Mouse (Mus musculus): Measurements from ENCODE around the gene Htr1f. TPM values are rescaled to one million over a fixed set of nuclear protein-coding genes. Genes with fewer than 3 reads are reported as not detected.
A peak's percentile ranks its signal among the peaks of the same experiment; 100 is the strongest.

The Htr1f gene
- polyA plus RNA-seq, 1 experiment from 2014 or later = 0.05 TPM

- no peak for ATAC-seq
- Histone ChIP-seq H3K27me3 (no peaks in the 10 kb centered on the region), H3K9ac (replicated peaks) (no peak overlapping the region), H3K27ac (no peak overlapping the region), H3K4me3 (replicated peaks) (no peak overlapping the region), H3K4me2 (replicated peaks) (no peak overlapping the region), H3K4me1 (replicated peaks) (no peaks in the 10 kb centered on the region), H3K9me3 (no peaks in the 10 kb centered on the region), H3K36me3 (no peaks in the 10 kb centered on the region)
- 98% methylated on average over 1 of the region's 1 CpGs for WGBS
Measured at GRCm38 (mm10) chr16:65018710-65019109, 86.9 kb downstream of the Htr1f start.

GRCm38 (mm10) chr16:65018134-65018533 is 87.5 kb downstream of the Htr1f start:
- H3K4me1 ChIP-seq (replicated peaks) = no peaks in the 10 kb centered on the region
- no peak for ATAC-seq
- no peaks in the 10 kb centered on the region for H3K27me3 ChIP-seq
- no peak overlapping the region for H3K4me2 ChIP-seq (replicated peaks)
- H3K9ac ChIP-seq (replicated peaks) = no peak overlapping the region
- H3K4me3 ChIP-seq (replicated peaks) = no peak overlapping the region
- H3K9me3 ChIP-seq = no peaks in the 10 kb centered on the region
- no peaks in the 10 kb centered on the region for H3K36me3 ChIP-seq
- WGBS = 80% methylated on average over 7 of the region's 7 CpGs
- H3K27ac ChIP-seq = no peak overlapping the region

GRCm38 (mm10) chr16:65017566-65017965 is 88.1 kb downstream of the Htr1f start:
- Histone ChIP-seq H3K4me1 (replicated peaks) (no peaks in the 10 kb centered on the region), H3K4me3 (replicated peaks) (no peak overlapping the region), H3K27me3 (no peaks in the 10 kb centered on the region), H3K27ac (no peak overlapping the region), H3K9ac (replicated peaks) (no peak overlapping the region), H3K36me3 (no peaks in the 10 kb centered on the region), H3K9me3 (no peaks in the 10 kb centered on the region), H3K4me2 (replicated peaks) (no peak overlapping the region)
- WGBS = 82% methylated on average over 1 of the region's 1 CpGs
- no peak for ATAC-seq

GRCm38 (mm10) chr16:65015241-65015640 is 90.4 kb downstream of the Htr1f start:
- Histone ChIP-seq H3K4me1 (replicated peaks) (no peaks in the 10 kb centered on the region), H3K9me3 (no peaks in the 10 kb centered on the region), H3K27me3 (no peaks in the 10 kb centered on the region), H3K4me2 (replicated peaks) (no peak overlapping the region), H3K36me3 (no peaks in the 10 kb centered on the region), H3K9ac (replicated peaks) (no peak overlapping the region), H3K4me3 (replicated peaks) (no peak overlapping the region), H3K27ac (no peak overlapping the region)
- ATAC-seq = no peak
- WGBS = 91% methylated on average over 4 of the region's 4 CpGs

GRCm38 (mm10) chr16:65001993-65002821 is 103.4 kb downstream of the Htr1f start:
- Histone ChIP-seq H3K4me1 (replicated peaks) (0 out of 2 replicates have a peak, but pooled peaks cover 3% of the 10 kb centered on the region), H3K9ac (replicated peaks) (no peak overlapping the region), H3K4me3 (replicated peaks) (no peak overlapping the region), H3K4me2 (replicated peaks) (no peak overlapping the region), H3K9me3 (no peaks in the 10 kb centered on the region), H3K36me3 (no peaks in the 10 kb centered on the region), H3K27ac (no peak overlapping the region), H3K27me3 (no peaks in the 10 kb centered on the region)
- 57% methylated on average over 6 of the region's 6 CpGs for WGBS
- ATAC-seq = peak; percentile 83

- ATAC-seq = no peak
- WGBS = 87% methylated on average over 3 of the region's 3 CpGs
Measured at GRCm38 (mm10) chr16:64989279-64989800, 116.3 kb downstream of the Htr1f start.

GRCm38 (mm10) chr16:64987564-64987963 is 118.1 kb downstream of the Htr1f start:
- no peak for ATAC-seq
- Histone ChIP-seq H3K4me1 (replicated peaks) (no peaks in the 10 kb centered on the region), H3K27ac (no peak overlapping the region), H3K36me3 (no peaks in the 10 kb centered on the region), H3K9me3 (no peaks in the 10 kb centered on the region), H3K4me3 (replicated peaks) (no peak overlapping the region), H3K9ac (replicated peaks) (no peak overlapping the region), H3K27me3 (no peaks in the 10 kb centered on the region), H3K4me2 (replicated peaks) (no peak overlapping the region)
- WGBS = 90% methylated on average over 6 of the region's 6 CpGs

More at GRCm38 (mm10) chr16:64989279-64989800, 116.3 kb downstream of the Htr1f start:
- Histone ChIP-seq H3K36me3 (no peaks in the 10 kb centered on the region), H3K4me1 (replicated peaks) (no peaks in the 10 kb centered on the region), H3K4me3 (replicated peaks) (no peak overlapping the region), H3K4me2 (replicated peaks) (no peak overlapping the region), H3K27me3 (no peaks in the 10 kb centered on the region), H3K9me3 (no peaks in the 10 kb centered on the region), H3K9ac (replicated peaks) (no peak overlapping the region), H3K27ac (no peak overlapping the region)

- no peak overlapping the region for H3K27ac ChIP-seq
- 54% methylated on average over 2 of the region's 2 CpGs for WGBS
- H3K4me3 ChIP-seq (replicated peaks) = no peak overlapping the region
- H3K27me3 ChIP-seq = no peaks in the 10 kb centered on the region
- ATAC-seq = no peak
- no peaks in the 10 kb centered on the region for H3K9me3 ChIP-seq
- H3K4me2 ChIP-seq (replicated peaks) = no peak overlapping the region
- H3K36me3 ChIP-seq = no peaks in the 10 kb centered on the region
- no peak overlapping the region for H3K9ac ChIP-seq (replicated peaks)
- H3K4me1 ChIP-seq (replicated peaks) = no peaks in the 10 kb centered on the region
Measured at GRCm38 (mm10) chr16:64987049-64987448, 118.6 kb downstream of the Htr1f start.

GRCm38 (mm10) chr16:64974636-64975035 is 131.0 kb downstream of the Htr1f start:
- H3K27me3 ChIP-seq = no peaks in the 10 kb centered on the region
- no peak overlapping the region for H3K27ac ChIP-seq
- H3K4me1 ChIP-seq (replicated peaks) = no peaks in the 10 kb centered on the region
- no peak overlapping the region for H3K9ac ChIP-seq (replicated peaks)
- 88% methylated on average over 5 of the region's 5 CpGs for WGBS
- no peaks in the 10 kb centered on the region for H3K36me3 ChIP-seq
- no peaks in the 10 kb centered on the region for H3K9me3 ChIP-seq
- no peak overlapping the region for H3K4me2 ChIP-seq (replicated peaks)
- no peak overlapping the region for H3K4me3 ChIP-seq (replicated peaks)
- no peak for ATAC-seq

- H3K36me3 ChIP-seq = no peaks in the 10 kb centered on the region
- H3K9me3 ChIP-seq = no peaks in the 10 kb centered on the region
- H3K9ac ChIP-seq (replicated peaks) = no peak overlapping the region
- no peaks in the 10 kb centered on the region for H3K27me3 ChIP-seq
- ATAC-seq = no peak
- no peak overlapping the region for H3K4me2 ChIP-seq (replicated peaks)
- WGBS = 89% methylated on average over 4 of the region's 4 CpGs
- no peaks in the 10 kb centered on the region for H3K4me1 ChIP-seq (replicated peaks)
- no peak overlapping the region for H3K27ac ChIP-seq
- no peak overlapping the region for H3K4me3 ChIP-seq (replicated peaks)
Measured at GRCm38 (mm10) chr16:64973533-64974305, 131.9 kb downstream of the Htr1f start.

- Histone ChIP-seq H3K36me3 (no peaks in the 10 kb centered on the region), H3K4me3 (replicated peaks) (no peak overlapping the region), H3K9ac (replicated peaks) (no peak overlapping the region), H3K4me2 (replicated peaks) (no peak overlapping the region), H3K27me3 (no peaks in the 10 kb centered on the region), H3K4me1 (replicated peaks) (no peaks in the 10 kb centered on the region), H3K27ac (no peak overlapping the region), H3K9me3 (no peaks in the 10 kb centered on the region)
- no peak for ATAC-seq
- 95% methylated on average over 4 of the region's 4 CpGs for WGBS
Measured at GRCm38 (mm10) chr16:64961690-64962089, 144.0 kb downstream of the Htr1f start.

GRCm38 (mm10) chr16:64941646-64942195 is 163.9 kb downstream of the Htr1f start:
- no peak overlapping the region for H3K9ac ChIP-seq (replicated peaks)
- H3K36me3 ChIP-seq = no peaks in the 10 kb centered on the region
- no peaks in the 10 kb centered on the region for H3K27me3 ChIP-seq
- 88% methylated on average over 5 of the region's 5 CpGs for whole genome bisulfite sequencing
- no peaks in the 10 kb centered on the region for H3K9me3 ChIP-seq
- no peak overlapping the region for H3K4me3 ChIP-seq (replicated peaks)
- H3K4me2 ChIP-seq (replicated peaks) = no peak overlapping the region
- ATAC-seq = no peak
- H3K27ac ChIP-seq = no peak overlapping the region
- H3K4me1 ChIP-seq (replicated peaks) = no peaks in the 10 kb centered on the region
